Mouse (Mus musculus): ENCODE data around the gene Ccl21a.
"Not testable (repeated sequence)": the region's sequence is repeated elsewhere in the genome, so short reads cannot be mapped to it uniquely, and the experiment has no call there.

Gene Ccl21a

DNA sequence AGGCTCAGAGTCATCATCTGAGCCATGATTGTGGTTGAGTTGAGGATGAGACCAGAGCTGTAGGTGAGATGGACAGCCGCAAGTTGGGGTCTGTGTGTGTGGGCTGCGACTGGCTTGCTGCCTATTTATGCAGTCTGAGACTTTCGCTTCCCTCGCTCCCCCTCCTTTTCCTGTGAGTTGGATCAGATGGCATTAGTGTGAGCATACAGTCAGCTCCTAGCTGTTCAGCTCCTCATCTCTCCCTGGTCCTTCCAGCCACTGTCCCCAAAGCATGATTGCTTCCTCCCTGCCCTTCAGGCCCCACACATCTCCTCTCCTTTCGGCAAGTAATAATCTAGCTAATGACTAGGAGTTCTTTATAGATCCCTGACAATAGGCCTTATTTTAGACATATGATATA is at the start of gene Ccl21a:
Ccl21a (minus strand) TSS at position 101 of the 400 bp plus-strand sequence.
- DNase-seq, result not testable (repeated sequence)

GRCm38 (mm10) chr4:42756477-42756876 is 17.3 kb downstream of the Ccl21a start, which contains the start of gene Ccl19:
Gene Ccl19 (minus strand): TSS chr4:42756577.
- not testable (repeated sequence) for DNase-seq

GRCm38 (mm10) chr4:42735245-42735644 is 38.5 kb downstream of the Ccl21a start, which contains the start of gene 4930578G10Rik:
Gene 4930578G10Rik (plus strand): TSS chr4:42735545.
- DNase-seq, result not testable (repeated sequence)
